Mouse (Mus musculus): ENCODE results near the gene Timm23. TPM values are rescaled to one million over a fixed set of nuclear protein-coding genes. Genes with fewer than 3 reads are reported as not detected.
"Not testable (repeated sequence)": the region's sequence is repeated elsewhere in the genome, so short reads cannot be mapped to it uniquely, and the experiment has no call there.

Timm23 gene
- polyA plus RNA-seq (2012; ENCODE audit: insufficient read depth, low replicate concordance), result 55.0 and 266 TPM in 2 replicates

GRCm38 (mm10) chr14:32201791-32202451, at the start of gene Timm23, which contains the start of gene Parg:
Timm23 (minus strand) TSS chr14:32201898.
Parg (plus strand) TSS chr14:32201949.
- Histone ChIP-seq H3K4me3 (replicated peaks) (peak within 1 kb of the TSS; percentile 98), H3K36me3 (replicated peaks; ENCODE audit: low read length) (peaks cover 32% of the 10 kb centered on the region), H3K9me3 (0 out of 2 replicates have a peak, but pooled peaks cover 4% of the 10 kb centered on the region), H3K4me1 (peaks cover 44% of the 10 kb centered on the region), H3K27me3 (replicated peaks) (no peaks in the 10 kb centered on the region)
- TF ChIP-seq FLI1 (IDR thresholded peaks at IDR 0.05; ENCODE audit: low read length) (peak; percentile 40; the same call in 1 of the 2 replicates), GATA1 (IDR thresholded peaks at IDR 0.05; ENCODE audit: borderline replicate concordance, low read length) (no peak)

DNA sequence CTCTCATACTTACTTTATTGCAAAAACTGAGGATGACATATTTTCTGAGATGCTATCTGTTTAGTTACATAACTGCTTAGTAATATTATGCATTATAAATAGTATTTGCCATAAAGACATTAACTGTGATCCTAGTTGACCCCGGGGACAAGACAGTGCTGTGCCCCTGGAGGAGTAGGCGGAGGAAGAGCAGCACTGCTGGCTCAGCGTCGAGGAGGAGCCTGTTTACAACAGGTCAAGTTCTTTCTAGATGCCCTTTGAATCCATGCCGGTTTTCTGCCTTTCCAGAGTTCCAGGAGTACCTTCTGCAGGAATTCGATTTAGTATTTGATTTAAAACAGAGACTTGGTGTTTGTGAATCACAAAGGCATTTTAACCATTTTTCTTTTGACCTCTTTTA, 47.9 kb upstream of the Timm23 start:
- TF ChIP-seq FLI1 (IDR thresholded peaks at IDR 0.05; ENCODE audit: low read length) (no peak), GATA1 (IDR thresholded peaks at IDR 0.05; ENCODE audit: borderline replicate concordance, low read length) (no peak)
- Histone ChIP-seq H3K36me3 (replicated peaks; ENCODE audit: low read length) (peaks cover 64% of the 10 kb centered on the region), H3K4me3 (replicated peaks) (no peak overlapping the region), H3K4me1 (peaks cover 14% of the 10 kb centered on the region), H3K9me3 (no peaks in the 10 kb centered on the region), H3K27me3 (replicated peaks) (no peaks in the 10 kb centered on the region)

- peaks cover 67% of the 10 kb centered on the region for H3K36me3 ChIP-seq (replicated peaks; ENCODE audit: low read length)
- TF ChIP-seq FLI1 (IDR thresholded peaks at IDR 0.05; ENCODE audit: low read length) (no peak), GATA1 (IDR thresholded peaks at IDR 0.05; ENCODE audit: borderline replicate concordance, low read length) (no peak)
These were observed 44.3 kb upstream of the Timm23 start for GRCm38 (mm10) chr14:32246019-32246418.

DNA sequence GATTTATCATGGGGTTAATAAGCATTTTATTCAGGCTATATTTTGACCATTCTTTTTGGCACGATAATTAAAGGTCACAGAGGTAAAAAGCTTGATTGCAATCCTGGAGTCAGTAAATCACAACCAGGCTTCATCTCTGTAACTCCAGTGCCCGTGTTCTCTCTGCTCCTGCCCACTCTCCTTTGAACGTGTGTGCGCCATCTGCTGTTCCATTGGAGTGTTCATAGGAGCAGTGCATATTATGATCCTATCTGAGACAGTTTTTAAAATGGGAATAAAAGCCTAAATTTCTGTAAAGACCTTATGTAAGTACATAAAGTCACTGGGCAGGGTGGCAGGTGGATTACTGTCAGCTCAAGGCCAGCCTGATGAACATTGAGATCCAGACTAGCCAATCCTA, 40.7 kb upstream of the Timm23 start:
- peaks cover 77% of the 10 kb centered on the region for H3K36me3 ChIP-seq (replicated peaks; ENCODE audit: low read length)
- H3K4me1 ChIP-seq, result peaks cover 6% of the 10 kb centered on the region; the same call in 1 of the 2 replicates
- H3K9me3 ChIP-seq, result no peaks in the 10 kb centered on the region
- no peak for TF ChIP-seq GATA1 (IDR thresholded peaks at IDR 0.05; ENCODE audit: borderline replicate concordance, low read length)
- no peak for TF ChIP-seq FLI1 (IDR thresholded peaks at IDR 0.05; ENCODE audit: low read length)
- no peaks in the 10 kb centered on the region for H3K27me3 ChIP-seq (replicated peaks)
- H3K4me3 ChIP-seq (replicated peaks), result no peak overlapping the region

More at GRCm38 (mm10) chr14:32246019-32246418, 44.3 kb upstream of the Timm23 start:
- H3K27me3 ChIP-seq (replicated peaks), result no peaks in the 10 kb centered on the region
- no peaks in the 10 kb centered on the region for H3K9me3 ChIP-seq
- no peak overlapping the region for H3K4me3 ChIP-seq (replicated peaks)
- H3K4me1 ChIP-seq, result peaks cover 7% of the 10 kb centered on the region

DNA sequence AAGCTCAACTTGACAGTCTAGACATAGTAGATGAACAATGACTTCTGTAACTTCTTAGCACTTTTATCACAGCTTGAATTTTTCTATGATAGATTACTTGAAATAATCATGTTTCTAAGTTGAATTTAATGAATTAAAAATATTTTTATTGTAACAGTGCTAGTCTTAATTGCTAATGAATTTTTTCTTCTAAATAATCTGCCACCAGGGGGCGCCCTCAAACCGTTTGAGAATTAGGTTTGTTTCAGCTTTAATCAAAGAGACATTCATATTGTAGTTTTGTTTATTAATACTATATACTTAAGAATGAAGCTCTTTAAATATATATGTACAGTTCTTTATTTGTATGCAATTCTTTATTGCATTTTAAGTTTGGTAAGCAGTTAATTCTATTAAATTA, 27.3 kb upstream of the Timm23 start:
- H3K9me3 ChIP-seq, result no peaks in the 10 kb centered on the region
- TF ChIP-seq FLI1 (IDR thresholded peaks at IDR 0.05; ENCODE audit: low read length) (no peak), GATA1 (IDR thresholded peaks at IDR 0.05; ENCODE audit: borderline replicate concordance, low read length) (no peak)
- H3K4me1 ChIP-seq, result peaks cover 19% of the 10 kb centered on the region
- no peaks in the 10 kb centered on the region for H3K27me3 ChIP-seq (replicated peaks)
- H3K36me3 ChIP-seq (replicated peaks; ENCODE audit: low read length), result peaks cover 34% of the 10 kb centered on the region
- H3K4me3 ChIP-seq (replicated peaks), result no peak overlapping the region

GRCm38 (mm10) chr14:32226601-32227000, 24.9 kb upstream of the Timm23 start:
- Histone ChIP-seq H3K9me3 (no peaks in the 10 kb centered on the region), H3K4me1 (peaks cover 19% of the 10 kb centered on the region), H3K36me3 (replicated peaks; ENCODE audit: low read length) (peaks cover 39% of the 10 kb centered on the region), H3K4me3 (replicated peaks) (no peak overlapping the region), H3K27me3 (replicated peaks) (no peaks in the 10 kb centered on the region)
- TF ChIP-seq FLI1 (IDR thresholded peaks at IDR 0.05; ENCODE audit: low read length) (no peak), GATA1 (IDR thresholded peaks at IDR 0.05; ENCODE audit: borderline replicate concordance, low read length) (no peak)

GRCm38 (mm10) chr14:32201354-32201753, 344 bp downstream of the Timm23 start:
- Histone ChIP-seq H3K4me1 (peaks cover 47% of the 10 kb centered on the region), H3K27me3 (replicated peaks) (no peaks in the 10 kb centered on the region), H3K4me3 (replicated peaks) (peak overlapping the region; percentile 93), H3K36me3 (replicated peaks; ENCODE audit: low read length) (peaks cover 37% of the 10 kb centered on the region), H3K9me3 (0 out of 2 replicates have a peak, but pooled peaks cover 4% of the 10 kb centered on the region)
- TF ChIP-seq GATA1 (IDR thresholded peaks at IDR 0.05; ENCODE audit: borderline replicate concordance, low read length), result no peak

DNA sequence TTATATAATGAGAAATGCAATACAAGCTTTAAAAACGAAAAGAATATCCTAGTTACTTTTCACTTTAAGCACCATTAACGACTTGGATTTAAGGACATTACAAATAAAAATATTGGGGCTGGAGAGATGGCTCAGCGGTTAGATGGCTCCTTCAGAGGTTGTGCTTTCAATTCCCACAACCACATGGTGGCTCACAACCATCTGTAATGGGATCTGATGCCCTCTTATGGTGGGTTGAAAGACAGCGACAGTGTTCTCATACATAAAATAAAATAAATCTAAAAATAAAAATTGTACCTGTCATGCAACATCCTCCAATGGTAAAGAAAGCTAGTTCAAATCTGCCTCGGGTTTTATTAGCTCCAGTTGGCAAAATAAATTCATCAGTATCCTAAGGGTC, 8.1 kb downstream of the Timm23 start:
- Histone ChIP-seq H3K4me1 (peaks cover 36% of the 10 kb centered on the region), H3K36me3 (replicated peaks; ENCODE audit: low read length) (peaks cover 83% of the 10 kb centered on the region)
- not testable (repeated sequence) for H3K27me3 ChIP-seq (replicated peaks); H3K4me3 ChIP-seq (replicated peaks); H3K9me3 ChIP-seq

DNA sequence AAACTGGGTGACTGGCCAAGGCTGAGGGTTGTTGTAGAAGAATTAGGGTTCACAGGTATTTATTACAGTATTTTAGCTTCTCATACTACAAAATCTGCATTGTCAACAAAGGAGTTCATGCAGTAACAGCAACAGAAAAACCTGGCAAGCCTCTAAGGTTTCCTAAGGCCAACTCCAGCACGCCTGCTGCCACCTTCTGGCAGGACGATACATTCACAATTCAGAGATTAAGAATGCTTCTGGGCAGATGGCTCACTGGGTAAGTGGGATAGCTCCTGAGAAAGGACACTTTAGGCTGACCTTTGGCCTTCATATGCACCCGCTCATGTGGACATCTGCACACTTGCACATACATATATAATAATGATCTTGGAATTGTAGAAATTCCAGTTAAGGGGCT, 9.3 kb downstream of the Timm23 start:
- TF ChIP-seq GATA1 (IDR thresholded peaks at IDR 0.05; ENCODE audit: borderline replicate concordance, low read length) (no peak), FLI1 (IDR thresholded peaks at IDR 0.05; ENCODE audit: low read length) (no peak)
- Histone ChIP-seq H3K4me3 (replicated peaks) (no peak overlapping the region), H3K9me3 (no peaks in the 10 kb centered on the region), H3K4me1 (peaks cover 27% of the 10 kb centered on the region), H3K27me3 (replicated peaks) (no peaks in the 10 kb centered on the region), H3K36me3 (replicated peaks; ENCODE audit: low read length) (peaks cover 82% of the 10 kb centered on the region)

DNA sequence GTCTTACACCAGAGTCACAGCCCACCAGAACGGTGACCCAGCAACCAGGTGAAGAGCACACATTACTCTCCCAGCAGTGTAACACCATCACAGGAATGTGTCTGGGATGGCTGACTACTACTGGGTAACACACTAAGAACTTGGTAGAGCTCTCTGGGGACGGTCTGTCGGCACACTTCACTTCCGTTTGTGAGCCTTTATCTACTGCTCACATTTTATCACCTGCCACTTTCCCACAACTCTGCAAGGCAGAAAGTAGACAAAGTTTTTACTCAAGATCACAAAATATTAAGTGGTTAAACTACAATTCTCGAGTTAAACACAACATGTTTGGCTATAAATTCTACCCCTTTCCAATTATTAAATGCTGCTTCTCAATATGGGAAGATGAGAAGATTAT, 9.8 kb downstream of the Timm23 start:
- Histone ChIP-seq H3K4me1 (peaks cover 23% of the 10 kb centered on the region), H3K4me3 (replicated peaks) (no peak overlapping the region), H3K9me3 (no peaks in the 10 kb centered on the region), H3K36me3 (replicated peaks; ENCODE audit: low read length) (peaks cover 82% of the 10 kb centered on the region), H3K27me3 (replicated peaks) (no peaks in the 10 kb centered on the region)
- TF ChIP-seq FLI1 (IDR thresholded peaks at IDR 0.05; ENCODE audit: low read length) (no peak), GATA1 (IDR thresholded peaks at IDR 0.05; ENCODE audit: borderline replicate concordance, low read length) (no peak)
